Mouse (Mus musculus): ENCODE results near the gene Gm7945. TPM values are rescaled to one million over a fixed set of nuclear protein-coding genes. Genes with fewer than 3 reads are reported as not detected.
"Not testable (repeated sequence)": the region's sequence is repeated elsewhere in the genome, so short reads cannot be mapped to it uniquely, and the experiment has no call there.

Gene Gm7945
- not detected in 2 replicates for polyA plus RNA-seq (2016; fragmentation: Nextera tagmentation; extraction: Ambion mirVana)

GRCm38 (mm10) chr14:41386279-41386678 lies at the start of gene Gm7945:
TSS of gene Gm7945 (minus strand) at chr14:41386379.
- not testable (repeated sequence) for H3K4me3 ChIP-seq; H3K36me3 ChIP-seq; H3K27ac ChIP-seq; H3K4me1 ChIP-seq; H3K9me3 ChIP-seq (replicated peaks); DNase-seq (ENCODE audit: low spot score); H3K27me3 ChIP-seq (ENCODE audit: low read depth, poor library complexity, severe bottlenecking)
- WGBS = no CpG with 5 or more reads among the region's 3 CpGs

GRCm38 (mm10) chr14:41425393-41426075 lies 39.4 kb upstream of the Gm7945 start:
- H3K27me3 ChIP-seq (ENCODE audit: low read depth, poor library complexity, severe bottlenecking); H3K9me3 ChIP-seq (replicated peaks); H3K36me3 ChIP-seq; H3K4me1 ChIP-seq; H3K27ac ChIP-seq; H3K4me3 ChIP-seq: not testable (repeated sequence)
- peak; percentile 31 for DNase-seq (ENCODE audit: low spot score)
- 16% methylated on average over 15 of the region's 16 CpGs for WGBS

- not testable (repeated sequence) for H3K36me3 ChIP-seq; H3K27me3 ChIP-seq (ENCODE audit: low read depth, poor library complexity, severe bottlenecking); H3K27ac ChIP-seq; H3K4me1 ChIP-seq; H3K9me3 ChIP-seq (replicated peaks); H3K4me3 ChIP-seq
- WGBS = 11% methylated on average over 14 of the region's 14 CpGs
- DNase-seq (ENCODE audit: low spot score) = peak; percentile 27
Observed at GRCm38 (mm10) chr14:41424694-41425093, 38.5 kb upstream of the Gm7945 start.

- not testable (repeated sequence) for H3K27me3 ChIP-seq (ENCODE audit: low read depth, poor library complexity, severe bottlenecking); H3K36me3 ChIP-seq; H3K4me1 ChIP-seq; H3K9me3 ChIP-seq (replicated peaks); DNase-seq (ENCODE audit: low spot score); H3K27ac ChIP-seq; H3K4me3 ChIP-seq
- 63% methylated on average over 1 of the region's 2 CpGs for WGBS
Observed at GRCm38 (mm10) chr14:41408181-41408580, 22.0 kb upstream of the Gm7945 start, which contains the start of gene Gm6482. TSS of gene Gm6482 (minus strand) at chr14:41408281.

GRCm38 (mm10) chr14:41348309-41348708 lies 37.9 kb downstream of the Gm7945 start, which contains the start of gene Gm5798:
TSS of gene Gm5798 (plus strand) at chr14:41348609.
- H3K4me3 ChIP-seq; DNase-seq (ENCODE audit: low spot score); H3K9me3 ChIP-seq (replicated peaks); H3K27ac ChIP-seq; H3K4me1 ChIP-seq; H3K36me3 ChIP-seq; H3K27me3 ChIP-seq (ENCODE audit: low read depth, poor library complexity, severe bottlenecking): not testable (repeated sequence)
- WGBS = 64% methylated on average over 2 of the region's 2 CpGs

Other genes with a start within 250 kb of the Gm7945 start
- not detected in 2 replicates for gene Mbl1, start 234.9 kb downstream of the Gm7945 start, polyA plus RNA-seq (2016; fragmentation: Nextera tagmentation; extraction: Ambion mirVana)
- not detected in 2 replicates for gene Sftpd, start 201.2 kb downstream of the Gm7945 start, polyA plus RNA-seq (2016; fragmentation: Nextera tagmentation; extraction: Ambion mirVana)
- 0.10 and 0.13 TPM in 2 replicates for gene Gm2832, start 107.6 kb downstream of the Gm7945 start, polyA plus RNA-seq (2016; fragmentation: Nextera tagmentation; extraction: Ambion mirVana)
- gene Gm5798, start 37.8 kb downstream of the Gm7945 start, polyA plus RNA-seq (2016; fragmentation: Nextera tagmentation; extraction: Ambion mirVana) = not detected in 2 replicates
- not detected in 2 replicates for gene Gm6482, start 21.9 kb upstream of the Gm7945 start, polyA plus RNA-seq (2016; fragmentation: Nextera tagmentation; extraction: Ambion mirVana)
- not detected in 2 replicates for gene Gm7954, start 67.1 kb upstream of the Gm7945 start, polyA plus RNA-seq (2016; fragmentation: Nextera tagmentation; extraction: Ambion mirVana)
- gene Gm3486, start 103.1 kb upstream of the Gm7945 start, polyA plus RNA-seq (2016; fragmentation: Nextera tagmentation; extraction: Ambion mirVana) = not detected in 2 replicates
- gene Gm7970, start 169.2 kb upstream of the Gm7945 start, polyA plus RNA-seq (2016; fragmentation: Nextera tagmentation; extraction: Ambion mirVana) = not detected in 2 replicates
- not detected in 2 replicates for gene 1700049E17Rik2, start 186.8 kb upstream of the Gm7945 start, polyA plus RNA-seq (2016; fragmentation: Nextera tagmentation; extraction: Ambion mirVana)
- gene Gm3072, start 238.2 kb upstream of the Gm7945 start, polyA plus RNA-seq (2016; fragmentation: Nextera tagmentation; extraction: Ambion mirVana) = not detected in 2 replicates